8 mouse cellular contexts compared by ENCODE assay signal in the genomic region with DNA sequence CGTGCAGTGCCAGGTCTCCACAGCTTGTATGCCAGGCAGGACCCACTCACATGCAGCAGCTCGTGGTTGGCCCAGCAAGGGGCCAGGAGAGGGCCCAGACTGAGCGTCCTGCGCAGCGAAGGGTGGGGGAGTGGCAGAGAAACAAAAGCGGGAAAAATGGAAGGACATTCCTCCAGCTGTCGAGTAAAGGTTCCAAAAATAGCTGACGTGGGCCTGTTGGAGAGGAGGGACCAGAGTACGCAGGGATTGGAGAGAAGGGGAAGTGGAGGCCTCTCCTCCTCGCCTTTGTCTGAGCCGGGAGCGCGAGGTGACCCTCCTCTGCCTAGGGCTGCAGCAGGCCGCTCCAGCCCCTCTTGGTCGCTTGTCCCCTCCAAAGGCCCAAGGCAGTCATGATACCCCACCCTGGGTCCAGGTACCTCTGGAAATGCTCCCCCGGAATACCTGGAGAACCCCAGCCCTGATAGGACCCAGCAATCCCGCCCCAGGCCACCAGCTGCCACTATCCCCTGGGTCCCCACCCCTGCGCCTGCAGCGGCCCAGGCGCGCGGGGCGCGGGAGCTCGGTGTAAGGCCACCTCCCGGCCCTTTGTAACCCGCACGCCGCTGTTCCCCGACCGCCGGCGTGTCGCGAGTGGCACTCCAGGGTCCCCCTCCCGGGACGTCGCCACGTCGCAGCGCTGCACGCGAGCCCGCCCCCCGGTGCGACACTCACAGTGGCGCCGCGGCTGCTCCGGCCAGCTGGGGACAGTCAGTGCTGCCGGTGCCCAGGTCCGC. TPM values are rescaled to one million over a fixed set of nuclear protein-coding genes. Genes with fewer than 3 reads are reported as not detected.
DNase-seq lines count a peak whose midpoint lies in the region; ATAC-seq lines count a peak whose summit lies in the region.

No protein-coding gene starts in this region.

- peak overlapping the region; percentile 84 for H3K4me2 ChIP-seq in hindbrain, embryonic 12.5 days (replicated peaks)

- ATAC-seq in frontal cortex, adult (ENCODE audit: low TSS enrichment) = peak; percentile 51
- ATAC-seq in hindbrain, embryonic 12.5 days (ENCODE audit: low FRiP score) = peak; percentile 78

- H3K27ac ChIP-seq in hindbrain, embryonic 12.5 days = peak overlapping the region; percentile 94

- peak; percentile 83 for DNase-seq in ZHBTc4 (ENCODE audit: low read depth, low spot score)
- peak; percentile 63 to 68 for DNase-seq in cerebellum, postnatal 10 days
- DNase-seq in layer of hippocampus, postnatal 36 days = peak; percentile 54 to 62
- DNase-seq in lung, postnatal 14 days = peak; percentile 61
- DNase-seq in ovary, postnatal 36 days (ENCODE audit: low spot score) = peak; percentile 60
- no peak for DNase-seq in B cell, adult 2 months

- peak overlapping the region; percentile 94 for H3K9ac ChIP-seq in hindbrain, embryonic 12.5 days

- WGBS in hindbrain, embryonic 12.5 days = under 1% methylated on average over 51 of the region's 52 CpGs

- H3K9me3 ChIP-seq in hindbrain, embryonic 12.5 days (replicated peaks) = no peaks in the 10 kb centered on the region

- peaks cover 45% of the 10 kb centered on the region for H3K4me1 ChIP-seq in hindbrain, embryonic 12.5 days

- H3K36me3 ChIP-seq in hindbrain, embryonic 12.5 days = peaks cover 4% of the 10 kb centered on the region; the same call in 1 of the 2 replicates

- no peaks in the 10 kb centered on the region for H3K27me3 ChIP-seq in hindbrain, embryonic 12.5 days

- H3K4me3 ChIP-seq in hindbrain, embryonic 12.5 days = peak overlapping the region; percentile 83

RNA-seq across cellular contexts. Expression of a gene that starts 0.6 kb away (rescaled TPM):
- polyA plus RNA-seq in hindbrain, embryonic 12.5 days (2016; fragmentation: Nextera tagmentation; extraction: Ambion mirVana) = 322 and 326 TPM in 2 replicates
- 10 to 100 TPM; 57.6 to 61.5 TPM for total RNA-seq in layer of hippocampus, postnatal 36 days (2021)

Comparison
In these comparisons a context has a peak if more than half of its experiments do, and no peak if none do; other contexts are left out.
1. DNase-seq: peak in ZHBTc4 (single experiment), cerebellum, postnatal 10 days (2 of 2), layer of hippocampus, postnatal 36 days (2 of 2), lung, postnatal 14 days (single experiment) and ovary, postnatal 36 days (single experiment); none in B cell, adult 2 months (0 of 2).